Mouse (Mus musculus): ENCODE measurements around the gene Mtmr11. TPM values are rescaled to one million over a fixed set of nuclear protein-coding genes. Genes with fewer than 3 reads are reported as not detected.
"Not testable (repeated sequence)": the region's sequence is repeated elsewhere in the genome, so short reads cannot be mapped to it uniquely, and the experiment has no call there.

Mtmr11 gene
- polyA plus RNA-seq, 1 experiment from 2014 or later = 12.8 TPM

DNA sequence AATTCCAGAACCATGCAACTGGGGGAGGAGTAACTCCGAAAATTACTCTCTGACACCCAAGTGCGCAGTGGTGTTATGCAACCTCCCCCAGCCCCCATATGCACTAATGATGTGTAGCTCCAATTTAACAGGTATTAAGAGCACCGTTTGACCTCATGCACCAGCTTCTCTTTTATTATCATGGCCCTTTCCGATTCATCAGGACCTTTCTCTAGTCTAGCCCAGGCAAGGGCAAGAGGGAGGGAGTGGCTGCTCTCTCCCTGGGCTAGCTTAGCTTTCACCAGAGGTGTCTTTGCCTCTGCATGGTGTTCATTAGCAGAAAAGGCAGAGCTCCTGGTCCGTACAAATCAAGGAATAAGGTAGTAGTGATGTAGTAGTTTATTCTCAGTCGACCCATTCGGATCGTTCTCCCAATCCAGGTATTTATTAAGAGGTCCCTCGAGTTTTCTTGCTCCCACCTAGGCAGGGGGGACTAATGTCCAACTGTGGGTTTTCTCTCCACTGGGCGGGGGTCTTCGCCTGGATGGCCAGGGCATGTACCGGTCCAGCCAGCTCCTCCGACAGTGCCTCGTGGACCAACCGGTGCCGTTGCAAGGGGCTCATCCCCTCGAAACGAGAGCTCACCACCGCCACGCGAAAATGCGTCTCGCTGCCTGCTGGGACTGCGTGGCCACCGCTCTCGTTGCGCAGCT, 34.8 kb downstream of the Mtmr11 start:
- Histone ChIP-seq H3K27ac (peak overlapping the region; percentile 98), H3K9me3 (no peaks in the 10 kb centered on the region)

DNA sequence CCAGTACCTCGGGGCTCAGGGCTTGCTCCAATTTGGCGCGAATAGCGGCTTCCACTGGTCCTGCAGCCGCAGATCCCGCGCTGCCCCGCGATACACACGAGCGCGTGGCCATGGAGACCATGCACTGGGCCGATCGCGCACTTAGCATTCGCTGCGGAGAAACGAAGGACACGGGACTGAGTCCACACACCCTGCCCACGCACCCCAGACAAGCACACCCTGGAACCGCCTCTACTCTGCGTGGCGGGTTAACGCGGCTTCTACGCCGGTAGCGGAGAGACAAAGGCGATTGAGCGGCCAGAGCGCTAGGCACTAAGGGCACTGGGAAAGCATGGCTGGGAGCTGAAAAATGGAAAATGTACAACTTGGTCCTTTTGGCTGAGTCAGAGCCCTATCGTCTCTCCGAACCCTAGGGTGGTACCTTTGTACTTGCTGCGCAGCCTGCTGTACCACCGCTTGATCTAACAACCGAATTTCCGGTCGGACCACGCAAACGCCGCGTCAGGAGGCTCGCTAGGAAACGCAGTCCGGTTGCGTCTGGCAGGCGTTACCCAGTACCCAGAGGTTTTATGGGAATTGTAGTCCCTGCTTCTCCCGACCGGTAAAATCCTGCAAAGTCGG, 35.4 kb downstream of the Mtmr11 start:
- Histone ChIP-seq H3K27ac (peak overlapping the region; percentile 98), H3K36me3 (peaks cover 33% of the 10 kb centered on the region), H3K27me3 (0 out of 2 replicates have a peak, but pooled peaks cover 4% of the 10 kb centered on the region), H3K9me3 (no peaks in the 10 kb centered on the region), H3K4me3 (peak overlapping the region; percentile 69), H3K9ac (peak overlapping the region; percentile 92), H3K4me2 (peak overlapping the region; percentile 98), H3K4me1 (replicated peaks) (peaks cover 16% of the 10 kb centered on the region)
- peak; percentile 95 for ATAC-seq (ENCODE audit: low FRiP score)
- under 1% methylated on average over 50 of the region's 50 CpGs for WGBS

More for the DNA sequence above, 34.8 kb downstream of the Mtmr11 start:
- peak overlapping the region; percentile 98 for H3K4me2 ChIP-seq
- WGBS = 19% methylated on average over 27 of the region's 27 CpGs
- H3K9ac ChIP-seq = peak overlapping the region; percentile 92
- peaks cover 16% of the 10 kb centered on the region for H3K4me1 ChIP-seq (replicated peaks)
- H3K27me3 ChIP-seq = 0 out of 2 replicates have a peak, but pooled peaks cover 4% of the 10 kb centered on the region
- H3K4me3 ChIP-seq = peak overlapping the region; percentile 69
- peaks cover 40% of the 10 kb centered on the region for H3K36me3 ChIP-seq
- peak; percentile 34 for ATAC-seq (ENCODE audit: low FRiP score)

GRCm38 (mm10) chr3:96198181-96198580, 36.4 kb downstream of the Mtmr11 start:
- peaks cover 24% of the 10 kb centered on the region for H3K36me3 ChIP-seq
- peak; percentile 8; the same call in 1 of the 2 replicates for ATAC-seq (ENCODE audit: low FRiP score)
- H3K27ac ChIP-seq = peak overlapping the region; percentile 60
- 0 out of 2 replicates have a peak, but pooled peaks cover 4% of the 10 kb centered on the region for H3K27me3 ChIP-seq
- peaks cover 16% of the 10 kb centered on the region for H3K4me1 ChIP-seq (replicated peaks)
- H3K4me2 ChIP-seq = peak overlapping the region; percentile 98
- peak overlapping the region; percentile 92 for H3K9ac ChIP-seq
- no peaks in the 10 kb centered on the region for H3K9me3 ChIP-seq
- H3K4me3 ChIP-seq = peak overlapping the region; percentile 69
- WGBS = 4% methylated on average over 6 of the region's 6 CpGs

GRCm38 (mm10) chr3:96198601-96199251, 36.9 kb downstream of the Mtmr11 start:
- H3K27ac ChIP-seq; H3K9me3 ChIP-seq; H3K9ac ChIP-seq; H3K4me3 ChIP-seq; ATAC-seq (ENCODE audit: low FRiP score); H3K27me3 ChIP-seq: not testable (repeated sequence)
- H3K4me2 ChIP-seq = peak overlapping the region; percentile 98; the same call in 1 of the 2 replicates
- peaks cover 16% of the 10 kb centered on the region for H3K4me1 ChIP-seq (replicated peaks)
- 40% methylated on average over 8 of the region's 8 CpGs for WGBS
- peaks cover 18% of the 10 kb centered on the region for H3K36me3 ChIP-seq

- 76% methylated on average over 2 of the region's 2 CpGs for WGBS
- Histone ChIP-seq H3K4me3 (no peak overlapping the region), H3K9ac (no peak overlapping the region), H3K36me3 (peaks cover 8% of the 10 kb centered on the region; the same call in 1 of the 2 replicates), H3K4me2 (no peak overlapping the region), H3K4me1 (replicated peaks) (peaks cover 16% of the 10 kb centered on the region), H3K27ac (no peak overlapping the region), H3K9me3 (no peaks in the 10 kb centered on the region), H3K27me3 (0 out of 2 replicates have a peak, but pooled peaks cover 4% of the 10 kb centered on the region)
- no peak for ATAC-seq (ENCODE audit: low FRiP score)
Observed at GRCm38 (mm10) chr3:96199731-96200130, 37.9 kb downstream of the Mtmr11 start.

DNA sequence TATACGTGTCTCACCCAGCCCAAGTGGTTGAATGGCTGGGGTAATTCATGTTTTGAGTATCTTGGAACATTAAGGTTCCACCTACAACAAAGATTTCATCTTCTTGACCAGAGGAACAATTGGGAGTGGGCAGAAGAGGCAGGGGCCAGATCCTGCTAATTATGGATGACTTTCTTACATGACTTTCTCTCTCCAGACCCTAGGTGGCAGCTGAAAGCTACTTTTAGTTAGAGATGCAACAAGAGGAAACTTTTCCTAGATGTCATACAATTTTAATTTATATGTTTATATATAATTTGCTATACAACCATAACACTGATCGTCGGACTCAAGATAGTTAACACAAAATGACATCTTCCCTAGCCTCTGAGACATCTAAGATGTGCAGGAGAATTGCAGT, 46.0 kb downstream of the Mtmr11 start:
- Histone ChIP-seq H3K36me3 (no peaks in the 10 kb centered on the region), H3K4me3 (no peak overlapping the region), H3K4me2 (no peak overlapping the region), H3K9me3 (no peaks in the 10 kb centered on the region), H3K27ac (no peak overlapping the region), H3K9ac (no peak overlapping the region), H3K4me1 (replicated peaks) (no peaks in the 10 kb centered on the region), H3K27me3 (0 out of 2 replicates have a peak, but pooled peaks cover 1% of the 10 kb centered on the region)
- no peak for ATAC-seq (ENCODE audit: low FRiP score)
- WGBS = 90% methylated on average over 3 of the region's 3 CpGs

DNA sequence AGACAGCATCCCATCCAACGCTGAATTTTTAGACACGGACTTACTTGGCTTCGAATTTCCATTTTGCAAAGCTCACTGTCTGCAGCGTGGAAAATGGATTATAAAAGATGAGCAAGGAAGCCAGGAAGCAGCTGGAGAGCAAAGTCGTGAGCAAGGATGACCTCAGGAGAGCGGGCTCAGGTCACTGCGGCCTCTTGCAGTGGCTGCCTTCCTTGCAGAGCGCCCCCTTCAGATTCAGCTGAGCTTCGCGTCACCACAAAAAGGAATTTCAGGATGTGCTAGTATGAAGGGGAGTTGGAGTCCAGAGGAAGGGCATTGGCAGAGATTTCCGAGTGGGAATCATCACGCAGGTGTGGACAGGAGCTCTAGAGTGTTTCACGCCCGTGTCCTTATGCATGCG, 47.4 kb downstream of the Mtmr11 start:
- no peak for ATAC-seq (ENCODE audit: low FRiP score)
- WGBS = 21% methylated on average over 15 of the region's 15 CpGs
- H3K27ac ChIP-seq = no peak overlapping the region
- H3K4me3 ChIP-seq = no peak overlapping the region
- no peaks in the 10 kb centered on the region for H3K9me3 ChIP-seq
- H3K9ac ChIP-seq = no peak overlapping the region
- H3K4me2 ChIP-seq = no peak overlapping the region
- H3K4me1 ChIP-seq (replicated peaks) = no peaks in the 10 kb centered on the region
- H3K27me3 ChIP-seq = peaks cover 4% of the 10 kb centered on the region; the same call in 1 of the 2 replicates
- no peaks in the 10 kb centered on the region for H3K36me3 ChIP-seq

DNA sequence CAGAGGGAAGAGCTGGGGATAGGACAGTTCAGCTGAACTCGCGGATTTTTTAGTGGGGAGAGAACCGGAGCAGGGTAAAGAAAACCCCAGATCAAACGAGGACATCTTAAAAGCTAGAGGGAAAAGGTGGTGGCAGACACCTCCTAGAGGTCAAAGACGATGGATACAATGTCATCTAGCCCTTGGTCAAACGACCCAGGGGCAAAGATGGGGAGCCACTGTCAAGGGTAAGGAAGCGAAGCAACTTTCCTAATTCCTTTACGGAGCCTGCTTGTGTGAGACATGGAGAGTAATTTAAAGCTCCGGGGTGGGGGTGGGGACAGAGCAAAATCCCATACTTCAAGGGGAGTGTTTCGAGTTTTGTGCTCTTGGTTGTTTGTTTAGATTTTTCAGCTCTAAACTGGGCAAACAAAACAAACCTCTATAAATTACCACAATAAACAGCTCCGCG, 57.4 kb downstream of the Mtmr11 start:
- Histone ChIP-seq H3K27me3 (0 out of 2 replicates have a peak, but pooled peaks cover 7% of the 10 kb centered on the region), H3K4me2 (peak overlapping the region; percentile 86), H3K27ac (peak overlapping the region; percentile 98), H3K9me3 (no peaks in the 10 kb centered on the region), H3K36me3 (no peaks in the 10 kb centered on the region), H3K4me3 (peak overlapping the region; percentile 57), H3K9ac (peak overlapping the region; percentile 82), H3K4me1 (replicated peaks) (peaks cover 40% of the 10 kb centered on the region)
- 1% methylated on average over 12 of the region's 12 CpGs for WGBS
- ATAC-seq (ENCODE audit: low FRiP score) = peak; percentile 53

- H3K4me3 ChIP-seq = peak within 1 kb of the TSS; percentile 57
- H3K4me1 ChIP-seq (replicated peaks) = peaks cover 41% of the 10 kb centered on the region
- peak within 1 kb of the TSS; percentile 86 for H3K4me2 ChIP-seq
- peak; percentile 93 for ATAC-seq (ENCODE audit: low FRiP score)
- under 1% methylated on average over 37 of the region's 37 CpGs for WGBS
- no peaks in the 10 kb centered on the region for H3K9me3 ChIP-seq
- no peaks in the 10 kb centered on the region for H3K36me3 ChIP-seq
- 0 out of 2 replicates have a peak, but pooled peaks cover 7% of the 10 kb centered on the region for H3K27me3 ChIP-seq
- H3K27ac ChIP-seq = peak within 1 kb of the TSS; percentile 98
- peak within 1 kb of the TSS; percentile 82 for H3K9ac ChIP-seq
Observed at GRCm38 (mm10) chr3:96219661-96220130, 57.9 kb downstream of the Mtmr11 start, which contains the start of the genes Bola1 and Hist2h2ab. Bola1 (minus strand) TSS chr3:96219709. Hist2h2ab (plus strand) TSS chr3:96219865.

DNA sequence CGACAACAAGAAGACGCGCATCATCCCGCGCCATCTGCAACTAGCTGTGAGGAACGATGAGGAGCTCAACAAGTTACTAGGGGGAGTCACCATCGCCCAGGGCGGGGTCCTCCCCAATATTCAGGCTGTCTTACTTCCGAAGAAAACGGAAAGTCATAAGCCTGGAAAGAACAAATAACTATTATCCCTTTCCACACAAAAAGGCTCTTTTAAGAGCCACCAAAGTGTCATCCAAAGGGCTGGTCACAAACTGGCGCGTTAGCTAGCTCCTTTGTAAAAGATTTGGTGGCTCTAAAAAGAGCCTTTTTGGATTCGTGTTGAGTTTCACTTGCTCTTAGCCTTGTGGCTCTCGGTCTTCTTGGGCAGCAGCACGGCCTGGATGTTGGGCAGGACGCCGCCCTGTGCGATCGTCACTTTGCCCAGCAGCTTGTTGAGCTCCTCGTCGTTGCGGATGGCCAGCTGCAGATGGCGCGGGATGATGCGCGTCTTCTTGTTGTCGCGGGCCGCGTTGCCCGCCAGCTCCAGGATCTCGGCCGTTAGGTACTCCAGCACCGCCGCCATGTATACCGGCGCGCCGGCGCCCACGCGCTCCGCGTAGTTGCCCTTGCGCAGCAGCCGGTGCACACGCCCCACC, 58.4 kb downstream of the Mtmr11 start:
- not testable (repeated sequence) for H3K9me3 ChIP-seq, H3K36me3 ChIP-seq, H3K27me3 ChIP-seq
- Histone ChIP-seq H3K9ac (peak overlapping the region; percentile 82), H3K27ac (peak overlapping the region; percentile 98), H3K4me3 (peak overlapping the region; percentile 57), H3K4me1 (replicated peaks) (peaks cover 41% of the 10 kb centered on the region), H3K4me2 (peak overlapping the region; percentile 86)
- peak; percentile 6; the same call in 1 of the 2 replicates for ATAC-seq (ENCODE audit: low FRiP score)
- under 1% methylated on average over 43 of the region's 47 CpGs for WGBS

GRCm38 (mm10) chr3:96220765-96221639, 59.2 kb downstream of the Mtmr11 start, which contains the start of the genes Hist2h2ac and Hist2h2be:
Hist2h2ac (minus strand) TSS chr3:96220880.
Hist2h2be (plus strand) TSS chr3:96221119.
- Histone ChIP-seq H3K36me3 (no peaks in the 10 kb centered on the region), H3K9ac (peak within 1 kb of the TSS; percentile 82), H3K9me3 (no peaks in the 10 kb centered on the region), H3K4me2 (peak within 1 kb of the TSS; percentile 86), H3K27me3 (0 out of 2 replicates have a peak, but pooled peaks cover 3% of the 10 kb centered on the region), H3K27ac (peak within 1 kb of the TSS; percentile 98), H3K4me1 (replicated peaks) (peaks cover 45% of the 10 kb centered on the region), H3K4me3 (peak within 1 kb of the TSS; percentile 57)
- peak; percentile 79 for ATAC-seq (ENCODE audit: low FRiP score)
- under 1% methylated on average over 43 of the region's 43 CpGs for WGBS

Data from hindbrain, embryonic 13.5 days (tissue).